Mouse (Mus musculus) forebrain, embryonic 16.5 days (tissue): ENCODE results near the gene Fam228a. TPM values are rescaled to one million over a fixed set of nuclear protein-coding genes. Genes with fewer than 3 reads are reported as not detected.
"Not testable (repeated sequence)": the region's sequence is repeated elsewhere in the genome, so short reads cannot be mapped to it uniquely, and the experiment has no call there.

ENCODE experiments used
- ATAC-seq: fragments of 200-750 bp; cut with Nextera tagmentation; 2 replicates; pipeline ENCODE4 v1.8.0; 2017; ENCODE audit warnings: mild to moderate bottlenecking, moderate library complexity
- H3K27ac ChIP-seq: fragments of 300-500 bp; sonication (generic); 2 replicates; pipeline ENCODE4 v1.5.1; 2014; ENCODE audit warnings: low read length, control low read depth
- H3K27me3 ChIP-seq: fragments of 300-500 bp; sonication (generic); replicated peaks from 2 replicates; pipeline ENCODE4 v1.6.1; 2014; ENCODE audit warnings: low read length; ENCODE audit not compliant: control insufficient read depth, insufficient read depth
- H3K36me3 ChIP-seq: fragments of 300-500 bp; sonication (generic); 2 replicates; pipeline ENCODE4 v1.6.1; 2014; ENCODE audit not compliant: control insufficient read depth, insufficient read depth
- H3K4me1 ChIP-seq: fragments of 300-500 bp; sonication (generic); replicated peaks from 2 replicates; pipeline ENCODE4 v1.6.1; 2014; ENCODE audit warnings: low read length; ENCODE audit not compliant: control insufficient read depth, insufficient read depth
- H3K4me2 ChIP-seq: fragments of 300-500 bp; sonication (generic); 2 replicates; pipeline ENCODE4 v1.6.1; 2014; ENCODE audit warnings: mild to moderate bottlenecking, low read length, control low read depth
- H3K4me3 ChIP-seq: fragments of 300-500 bp; sonication (generic); replicated peaks from 2 replicates; pipeline ENCODE4 v1.5.1; 2014; ENCODE audit warnings: mild to moderate bottlenecking, low read length, control low read depth
- H3K9ac ChIP-seq: fragments of 300-500 bp; sonication (generic); replicated peaks from 2 replicates; pipeline ENCODE4 v1.6.1; 2014; ENCODE audit warnings: low read depth, low read length, control low read depth
- H3K9me3 ChIP-seq: fragments of 300-500 bp; sonication (generic); 2 replicates; pipeline ENCODE4 v1.6.1; 2016; ENCODE audit warnings: low read length; ENCODE audit not compliant: control insufficient read depth
- WGBS: fragments of 180-500 bp; shearing (Covaris S2); extraction: QIAGEN DNeasy Blood & Tissue Kit; methylation state at CpG from one replicate; pipeline ENCODE4 v1.1.7; 2014; 5-methylcytosine and 5-hydroxymethylcytosine counted together
- polyA plus RNA-seq: library from polyadenylated mRNA; unstranded; fragments of >200 nt; fragmentation: Nextera tagmentation; extraction: Ambion mirVana; gene quantifications from 2 replicates; pipeline ENCODE4 v1.2.1, GENCODE M21; 2015

The Fam228a gene
- polyA plus RNA-seq: 0.73 and 1.0 TPM in 2 replicates

- Histone ChIP-seq H3K9ac (no peak within 1 kb of the TSS), H3K9me3 (no peaks in the 10 kb centered on the region), H3K4me2 (no peak within 1 kb of the TSS), H3K27ac (no peak within 1 kb of the TSS), H3K4me3 (no peak within 1 kb of the TSS), H3K4me1 (no peaks in the 10 kb centered on the region), H3K36me3 (no peaks in the 10 kb centered on the region), H3K27me3 (no peaks in the 10 kb centered on the region)
- 85% methylated on average over 18 of the region's 18 CpGs for WGBS
- no peak for ATAC-seq
Observed at GRCm38 (mm10) chr12:4738031-4738576, at the start of gene Fam228a. Gene Fam228a (minus strand): TSS chr12:4738430.

- H3K4me3 ChIP-seq: no peak overlapping the region
- H3K9me3 ChIP-seq: no peaks in the 10 kb centered on the region
- no peaks in the 10 kb centered on the region for H3K27me3 ChIP-seq
- H3K36me3 ChIP-seq: no peaks in the 10 kb centered on the region
- no peak overlapping the region for H3K27ac ChIP-seq
- ATAC-seq: no peak
- no peaks in the 10 kb centered on the region for H3K4me1 ChIP-seq
- H3K9ac ChIP-seq: no peak overlapping the region
- H3K4me2 ChIP-seq: no peak overlapping the region
- 82% methylated on average over 2 of the region's 2 CpGs for WGBS
Observed at GRCm38 (mm10) chr12:4784466-4784865, 46.2 kb upstream of the Fam228a start.

- Histone ChIP-seq H3K4me2 (no peak overlapping the region), H3K9ac (no peak overlapping the region), H3K36me3 (no peaks in the 10 kb centered on the region), H3K4me3 (no peak overlapping the region), H3K9me3 (no peaks in the 10 kb centered on the region), H3K4me1 (no peaks in the 10 kb centered on the region), H3K27me3 (no peaks in the 10 kb centered on the region), H3K27ac (no peak overlapping the region)
- WGBS: 72% methylated on average over 5 of the region's 5 CpGs
- no peak for ATAC-seq
Observed at GRCm38 (mm10) chr12:4783598-4783997, 45.4 kb upstream of the Fam228a start.

DNA sequence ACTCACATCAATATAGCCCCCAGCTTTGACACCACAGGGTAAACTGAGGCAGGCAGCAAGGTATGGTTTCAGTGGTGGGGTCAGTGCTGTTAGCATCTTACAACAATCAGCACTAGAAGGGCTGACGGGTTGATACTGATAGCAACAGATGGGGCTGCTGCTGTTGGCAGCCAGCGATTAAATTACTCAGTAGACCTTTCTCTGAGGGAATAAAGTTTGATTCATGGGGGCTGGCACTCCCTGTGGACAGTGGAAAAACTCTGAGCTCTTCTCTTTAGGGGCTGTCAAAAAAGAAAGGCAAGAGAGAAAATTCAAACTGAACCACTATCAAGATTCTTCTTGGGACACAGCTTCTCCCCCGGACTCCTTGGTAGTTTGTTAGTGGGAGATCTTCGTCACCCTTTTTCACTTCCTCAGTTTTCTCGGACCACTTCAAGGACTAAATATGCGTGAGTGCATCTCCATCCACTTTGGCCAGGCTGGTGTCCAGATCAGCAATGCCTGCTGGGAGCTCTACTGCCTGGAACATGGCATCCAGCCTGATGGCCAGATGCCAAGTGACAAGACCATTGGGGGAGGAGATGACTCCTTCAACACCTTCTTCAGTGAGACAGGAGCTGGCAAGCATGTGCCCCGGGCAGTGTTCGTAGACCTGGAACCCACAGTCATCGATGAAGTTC, 43.6 kb upstream of the Fam228a start:
- H3K4me1 ChIP-seq, H3K36me3 ChIP-seq, H3K4me2 ChIP-seq, H3K4me3 ChIP-seq, H3K27me3 ChIP-seq, ATAC-seq, H3K9me3 ChIP-seq, H3K27ac ChIP-seq, H3K9ac ChIP-seq: not testable (repeated sequence)
- 88% methylated on average over 8 of the region's 9 CpGs for WGBS

GRCm38 (mm10) chr12:4781270-4781669, 43.0 kb upstream of the Fam228a start:
- no peaks in the 10 kb centered on the region for H3K27me3 ChIP-seq
- H3K4me2 ChIP-seq: no peak overlapping the region
- H3K9me3 ChIP-seq: no peaks in the 10 kb centered on the region
- no peak overlapping the region for H3K27ac ChIP-seq
- no peak overlapping the region for H3K4me3 ChIP-seq
- WGBS: 94% methylated on average over 1 of the region's 1 CpGs
- no peak for ATAC-seq
- no peak overlapping the region for H3K9ac ChIP-seq
- H3K36me3 ChIP-seq: no peaks in the 10 kb centered on the region
- H3K4me1 ChIP-seq: no peaks in the 10 kb centered on the region

DNA sequence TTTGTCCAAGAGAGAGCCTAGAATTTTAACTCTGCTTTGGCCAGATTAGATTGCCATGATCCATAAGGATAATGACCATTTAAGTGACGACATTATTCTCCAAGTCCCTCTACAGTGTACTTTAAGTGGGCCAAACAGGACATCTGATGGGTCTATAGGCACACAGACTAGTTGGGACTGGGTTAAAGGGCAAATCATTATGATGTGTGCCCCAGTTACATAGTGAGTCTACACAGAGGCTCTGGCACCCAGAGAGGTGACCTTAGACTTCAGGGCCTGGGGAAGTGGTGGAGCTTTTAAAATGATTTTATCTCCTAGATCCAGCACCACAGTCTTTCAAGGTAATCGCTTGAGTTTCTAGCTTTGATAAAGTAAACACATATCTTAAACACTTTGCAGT, 42.0 kb upstream of the Fam228a start:
- no peak overlapping the region for H3K4me2 ChIP-seq
- H3K36me3 ChIP-seq: no peaks in the 10 kb centered on the region
- H3K9me3 ChIP-seq: no peaks in the 10 kb centered on the region
- 71% methylated on average over 2 of the region's 2 CpGs for WGBS
- no peak overlapping the region for H3K9ac ChIP-seq
- H3K27me3 ChIP-seq: no peaks in the 10 kb centered on the region
- no peak overlapping the region for H3K4me3 ChIP-seq
- ATAC-seq: no peak
- H3K4me1 ChIP-seq: no peaks in the 10 kb centered on the region
- H3K27ac ChIP-seq: no peak overlapping the region

DNA sequence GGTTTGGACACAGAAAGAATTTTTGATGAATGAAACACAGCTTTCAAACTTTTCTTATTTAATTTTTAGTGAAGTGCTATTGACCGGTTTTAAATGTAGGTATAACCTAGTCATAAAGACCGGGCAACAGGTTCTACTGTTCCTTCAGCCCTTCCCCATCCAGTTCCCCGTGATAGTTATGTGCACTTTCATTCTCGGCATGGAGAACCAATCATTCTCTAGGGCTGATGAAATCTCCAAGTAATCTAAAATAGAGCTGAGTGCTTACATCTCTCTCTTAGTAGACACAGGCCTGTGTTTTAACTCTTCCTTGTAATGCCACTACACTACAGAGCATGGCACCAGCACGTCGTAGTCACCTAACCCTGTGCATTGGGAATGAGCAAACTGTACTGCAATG, 39.5 kb upstream of the Fam228a start:
- no peak for ATAC-seq
- Histone ChIP-seq H3K9me3 (no peaks in the 10 kb centered on the region), H3K27ac (no peak overlapping the region), H3K27me3 (no peaks in the 10 kb centered on the region), H3K4me1 (no peaks in the 10 kb centered on the region), H3K36me3 (no peaks in the 10 kb centered on the region), H3K9ac (no peak overlapping the region), H3K4me3 (no peak overlapping the region), H3K4me2 (no peak overlapping the region)
- 85% methylated on average over 6 of the region's 6 CpGs for WGBS

GRCm38 (mm10) chr12:4775588-4775949, 37.3 kb upstream of the Fam228a start:
- no peak overlapping the region for H3K4me2 ChIP-seq
- 86% methylated on average over 9 of the region's 9 CpGs for WGBS
- no peak for ATAC-seq
- H3K4me1 ChIP-seq: no peaks in the 10 kb centered on the region
- H3K9ac ChIP-seq: no peak overlapping the region
- no peak overlapping the region for H3K4me3 ChIP-seq
- no peaks in the 10 kb centered on the region for H3K36me3 ChIP-seq
- H3K9me3 ChIP-seq: no peaks in the 10 kb centered on the region
- H3K27me3 ChIP-seq: no peaks in the 10 kb centered on the region
- no peak overlapping the region for H3K27ac ChIP-seq

- no peak overlapping the region for H3K27ac ChIP-seq
- no peaks in the 10 kb centered on the region for H3K4me1 ChIP-seq
- no peaks in the 10 kb centered on the region for H3K27me3 ChIP-seq
- no peak overlapping the region for H3K9ac ChIP-seq
- H3K4me2 ChIP-seq: no peak overlapping the region
- ATAC-seq: no peak
- WGBS: 93% methylated on average over 8 of the region's 8 CpGs
- no peaks in the 10 kb centered on the region for H3K36me3 ChIP-seq
- no peaks in the 10 kb centered on the region for H3K9me3 ChIP-seq
- H3K4me3 ChIP-seq: no peak overlapping the region
Observed at GRCm38 (mm10) chr12:4774895-4775587, 36.8 kb upstream of the Fam228a start.
